Mouse (Mus musculus) c-Kit-positive CD71-negative TER-119-negative erythroid progenitor cells, embryonic 14.5 days (primary cell): ENCODE data around the gene Vti1a.

Experiments used
- DNase-seq: peaks from one replicate; pipeline ENCODE4 v3.0.0-alpha.2; 2013; ENCODE audit warnings: low read depth

Vti1a gene

GRCm38 (mm10) chr19:55562487-55563147, 246.5 kb downstream of the Vti1a start:
- DNase-seq, result no peak

DNA sequence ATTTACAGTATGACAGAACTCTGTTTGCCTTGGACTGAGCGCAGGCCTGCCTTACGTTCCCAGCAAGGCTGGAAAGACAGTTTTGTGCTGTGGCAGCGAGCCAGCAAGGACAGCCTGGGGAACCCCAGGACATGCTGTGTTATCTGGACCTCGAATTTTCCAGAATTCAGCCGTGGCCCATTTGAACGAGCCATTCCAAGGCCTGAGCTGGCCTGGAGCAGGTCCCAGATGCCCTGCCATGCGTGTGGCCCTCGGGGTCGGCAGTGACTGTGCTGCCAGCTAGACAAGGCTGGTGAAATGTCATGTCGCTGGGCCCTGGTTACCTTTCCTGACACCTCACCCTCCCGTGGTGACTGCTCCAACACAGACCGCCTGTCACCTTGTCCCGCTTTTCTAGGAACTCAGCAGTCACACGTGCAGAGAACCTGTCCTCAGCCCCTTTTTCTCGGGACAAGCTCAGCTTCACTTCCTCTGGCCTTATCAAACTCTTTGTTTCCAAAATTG, 247.1 kb downstream of the Vti1a start:
- no peak for DNase-seq

GRCm38 (mm10) chr19:55564104-55564938, 248.2 kb downstream of the Vti1a start:
- no peak for DNase-seq

DNA sequence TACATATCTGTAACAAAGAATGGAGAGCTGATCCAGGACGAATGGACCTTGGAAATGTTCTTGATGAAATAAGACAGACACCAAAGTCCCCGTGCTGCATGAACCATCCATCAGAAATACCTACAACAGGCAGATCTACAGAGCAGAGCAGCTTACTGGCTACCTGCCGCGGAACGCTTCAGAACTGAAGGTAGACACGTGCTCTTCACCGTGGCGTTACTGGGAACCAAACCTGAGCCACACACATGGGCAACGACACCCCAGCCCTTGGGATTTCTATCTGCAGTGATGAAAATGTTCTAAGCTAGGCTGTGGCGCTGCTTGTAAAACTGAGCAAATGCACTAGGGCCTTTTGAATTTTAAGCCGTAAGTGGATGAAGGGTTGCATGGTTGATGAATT, 249.0 kb downstream of the Vti1a start:
- no peak for DNase-seq

DNA sequence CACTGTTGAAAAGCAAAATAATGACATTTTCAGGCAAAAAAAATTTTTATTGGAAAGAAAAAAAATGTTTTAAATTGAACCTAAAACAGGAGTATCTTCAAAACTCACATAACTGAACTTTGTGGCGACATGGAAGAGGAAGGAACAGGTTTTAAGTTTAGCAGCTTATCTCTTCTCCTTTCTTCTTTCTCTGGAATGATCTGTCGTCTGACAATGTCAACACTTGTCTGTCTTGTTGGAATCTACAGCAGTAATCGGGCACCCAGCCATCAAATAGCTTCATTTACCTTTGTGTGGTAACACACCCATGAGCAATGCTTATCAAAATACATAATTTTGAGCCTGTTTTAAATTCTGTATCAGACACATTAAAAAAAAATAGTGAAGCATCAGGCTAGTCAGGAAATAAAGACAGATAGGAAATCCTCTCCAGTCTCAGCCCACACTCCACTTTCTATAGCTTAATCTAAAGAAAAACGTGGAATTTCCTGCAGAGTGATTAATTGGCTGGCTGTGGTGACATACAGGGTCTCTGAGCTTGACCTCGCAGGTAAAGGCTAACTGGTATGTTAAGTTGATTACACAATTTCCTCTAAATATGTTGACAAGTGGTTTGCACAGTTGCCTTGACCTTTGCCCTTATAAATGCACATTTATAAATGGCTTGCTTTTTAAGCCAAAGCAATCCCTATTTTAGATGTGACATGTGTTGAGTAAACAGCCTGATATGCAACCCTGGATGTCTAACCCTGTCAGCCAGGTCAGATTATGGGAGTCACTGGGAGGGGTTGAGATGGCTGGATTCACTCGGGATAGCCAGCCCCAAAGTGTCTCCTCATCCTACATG, 249.7 kb downstream of the Vti1a start:
- no peak for DNase-seq

- DNase-seq, result no peak
Measured at GRCm38 (mm10) chr19:55569114-55569513, 253.0 kb downstream of the Vti1a start.

- DNase-seq, result no peak
Measured at GRCm38 (mm10) chr19:55569894-55570293, 253.8 kb downstream of the Vti1a start.

DNA sequence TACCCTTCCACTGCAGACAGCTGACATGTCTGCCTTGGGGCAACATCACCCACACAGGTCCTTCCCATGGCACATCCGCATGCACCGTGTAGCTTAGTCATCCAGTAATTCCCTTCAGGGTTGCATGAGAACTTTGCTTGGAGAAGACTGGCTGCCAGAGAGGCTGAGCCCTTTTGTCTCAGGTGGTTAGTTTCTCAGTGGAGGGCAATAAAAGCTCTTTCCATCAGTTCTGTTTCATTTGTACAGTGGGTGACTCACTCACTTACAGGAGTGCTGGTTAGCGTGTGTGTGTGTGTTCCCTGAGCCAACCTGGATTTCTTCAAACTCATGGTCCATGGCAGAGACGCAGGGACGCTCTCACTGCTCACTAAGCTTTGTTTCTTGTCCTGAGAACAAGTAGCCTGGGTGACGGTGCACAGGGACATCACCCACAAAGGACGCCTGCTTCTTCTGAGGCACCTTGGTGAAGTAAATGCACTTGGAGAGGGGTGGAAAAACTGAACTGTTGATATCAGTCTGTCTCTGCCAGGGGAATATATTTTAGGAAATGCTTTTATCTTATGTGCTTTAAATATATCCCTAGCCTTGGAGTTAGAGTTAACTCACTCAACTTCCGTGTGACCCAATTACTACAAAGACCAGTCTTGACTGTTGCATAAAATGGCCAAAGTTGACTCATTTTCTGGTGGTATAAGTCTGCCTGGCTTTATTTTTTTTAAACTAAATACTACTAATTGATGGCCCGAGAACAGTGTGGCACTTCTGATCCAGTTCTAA, 254.6 kb downstream of the Vti1a start:
- no peak for DNase-seq

- no peak for DNase-seq
Measured at GRCm38 (mm10) chr19:55571486-55571885, 255.4 kb downstream of the Vti1a start.

DNA sequence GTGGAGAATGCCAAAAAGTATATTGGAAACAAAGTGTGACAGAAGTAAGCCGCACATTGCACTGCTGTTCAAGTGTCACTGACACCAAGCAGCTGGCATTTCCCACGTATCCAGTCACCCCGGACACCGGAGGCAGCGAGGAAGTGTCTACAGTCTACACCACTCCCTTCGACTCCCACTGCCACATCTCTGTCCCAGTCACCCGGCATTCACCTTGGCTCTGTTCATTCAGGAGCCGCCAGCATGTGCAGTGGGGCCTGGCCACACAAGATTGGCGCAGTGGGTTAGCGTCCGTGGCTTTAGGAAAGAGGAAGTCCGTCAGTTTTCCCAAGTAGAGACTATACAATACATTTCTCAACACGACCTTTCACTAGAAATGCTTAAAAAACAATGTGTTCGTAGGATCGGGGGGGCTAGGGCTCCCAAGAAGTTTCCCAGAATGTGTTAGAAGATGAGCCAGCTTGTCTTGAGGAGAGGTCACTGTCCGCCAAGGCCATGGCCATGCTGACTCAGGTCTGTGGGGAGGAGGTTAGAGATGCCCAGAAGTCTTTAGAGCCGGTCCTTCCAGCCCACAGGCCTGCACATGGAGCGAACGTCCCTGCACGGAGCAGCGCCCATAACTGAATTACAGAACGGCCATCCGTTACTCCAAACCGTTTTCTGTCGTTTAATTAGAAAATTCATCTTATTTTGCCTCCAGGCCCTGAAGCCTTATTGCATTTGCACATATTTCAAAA, 261.4 kb downstream of the Vti1a start:
- no peak for DNase-seq

GRCm38 (mm10) chr19:55578094-55579085, 262.3 kb downstream of the Vti1a start:
- no peak for DNase-seq

DNA sequence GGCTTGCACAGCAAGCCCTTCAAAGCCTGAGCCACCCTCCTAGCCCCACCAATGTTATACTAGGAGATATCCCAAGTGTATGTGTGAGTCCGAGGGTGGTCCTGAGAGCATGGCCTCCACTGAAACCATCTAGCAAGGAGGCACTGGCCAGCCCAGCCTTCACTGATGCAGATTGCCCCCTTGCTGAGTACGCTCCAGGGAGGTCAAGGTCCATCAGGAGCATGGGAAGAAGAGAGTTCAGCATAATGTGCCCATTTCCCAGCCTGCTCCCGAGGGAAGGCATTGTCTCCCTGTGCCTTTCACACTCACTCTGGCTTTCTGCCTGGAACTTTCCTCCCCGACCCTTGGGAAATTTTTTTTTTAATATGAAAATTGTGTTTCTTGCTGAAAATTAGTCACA, 263.2 kb downstream of the Vti1a start:
- no peak for DNase-seq

DNA sequence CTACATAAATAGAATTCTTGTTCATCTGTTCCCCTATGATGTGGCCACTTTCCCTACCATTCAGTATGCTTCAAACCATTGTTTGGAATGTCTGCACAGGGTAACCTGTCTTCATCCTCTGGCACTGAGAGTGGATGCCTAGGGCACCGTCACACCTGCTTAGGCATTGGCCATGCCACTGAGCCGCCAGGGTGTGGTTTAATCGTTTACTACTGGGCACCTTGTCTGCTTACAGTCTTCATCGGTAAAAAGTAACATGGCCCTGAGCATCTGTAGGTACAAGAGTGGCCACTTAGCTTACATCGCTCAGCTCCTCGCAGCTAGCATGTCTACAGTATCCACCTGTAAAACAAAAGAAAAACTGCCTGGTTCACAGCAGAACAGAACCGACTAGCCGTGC, 264.1 kb downstream of the Vti1a start:
- DNase-seq, result no peak

DNA sequence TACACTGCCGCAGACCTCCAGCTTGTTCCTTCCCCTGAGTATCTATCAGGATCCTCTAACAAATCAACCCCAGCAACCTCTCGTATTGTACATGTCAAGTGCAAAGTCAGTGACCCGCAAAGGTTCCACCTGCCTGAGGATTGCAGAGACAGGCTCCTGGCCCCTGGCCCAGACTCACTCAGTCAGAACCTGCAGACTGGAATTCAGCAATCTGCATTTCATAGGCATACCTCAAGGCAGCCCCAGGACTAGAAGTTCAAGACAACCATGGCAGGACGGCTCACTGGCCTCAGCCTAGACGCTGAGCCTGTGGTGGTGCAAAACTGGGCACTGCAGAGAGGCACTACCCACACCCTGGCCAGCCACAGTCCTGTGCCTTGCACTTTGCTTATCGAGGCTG, 264.6 kb downstream of the Vti1a start:
- DNase-seq, result no peak

DNA sequence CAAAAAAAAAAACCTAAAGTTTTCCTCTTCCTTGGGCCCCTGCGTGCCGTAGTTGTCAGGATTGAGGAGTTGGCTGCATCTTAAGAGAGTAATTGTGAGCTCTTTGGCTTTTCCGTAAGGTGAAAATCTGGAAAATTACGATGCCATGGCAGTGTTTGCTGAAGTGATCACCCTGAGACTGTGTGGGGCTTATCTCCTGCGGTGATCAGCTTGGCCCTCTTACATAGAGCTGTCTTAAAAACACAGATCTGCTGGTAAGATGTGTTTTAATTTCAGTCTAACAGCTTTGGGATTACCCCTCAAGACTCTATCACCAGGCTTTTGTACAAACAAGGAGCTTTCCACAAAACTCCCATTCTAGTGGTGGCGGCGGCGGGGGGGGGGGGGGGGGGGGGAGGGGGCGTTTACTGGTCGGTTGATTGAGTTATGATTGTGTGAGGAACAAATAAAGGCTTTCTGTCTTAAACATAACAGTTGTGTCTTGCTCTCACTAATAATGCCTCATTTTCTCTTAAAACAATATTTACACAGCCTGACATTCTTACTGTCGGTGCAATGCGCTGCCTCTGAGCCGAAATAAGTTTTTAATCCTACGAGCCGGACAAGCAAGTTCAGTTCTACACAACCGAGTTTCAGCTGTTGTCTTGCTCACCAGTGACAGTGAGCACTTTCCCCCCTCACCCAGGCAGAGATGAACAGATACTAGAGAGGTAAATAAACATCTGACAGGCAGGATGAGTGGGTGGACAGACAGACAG, 267.0 kb downstream of the Vti1a start:
- DNase-seq, result no peak

GRCm38 (mm10) chr19:55585270-55586224, 269.5 kb downstream of the Vti1a start:
- DNase-seq, result no peak

DNA sequence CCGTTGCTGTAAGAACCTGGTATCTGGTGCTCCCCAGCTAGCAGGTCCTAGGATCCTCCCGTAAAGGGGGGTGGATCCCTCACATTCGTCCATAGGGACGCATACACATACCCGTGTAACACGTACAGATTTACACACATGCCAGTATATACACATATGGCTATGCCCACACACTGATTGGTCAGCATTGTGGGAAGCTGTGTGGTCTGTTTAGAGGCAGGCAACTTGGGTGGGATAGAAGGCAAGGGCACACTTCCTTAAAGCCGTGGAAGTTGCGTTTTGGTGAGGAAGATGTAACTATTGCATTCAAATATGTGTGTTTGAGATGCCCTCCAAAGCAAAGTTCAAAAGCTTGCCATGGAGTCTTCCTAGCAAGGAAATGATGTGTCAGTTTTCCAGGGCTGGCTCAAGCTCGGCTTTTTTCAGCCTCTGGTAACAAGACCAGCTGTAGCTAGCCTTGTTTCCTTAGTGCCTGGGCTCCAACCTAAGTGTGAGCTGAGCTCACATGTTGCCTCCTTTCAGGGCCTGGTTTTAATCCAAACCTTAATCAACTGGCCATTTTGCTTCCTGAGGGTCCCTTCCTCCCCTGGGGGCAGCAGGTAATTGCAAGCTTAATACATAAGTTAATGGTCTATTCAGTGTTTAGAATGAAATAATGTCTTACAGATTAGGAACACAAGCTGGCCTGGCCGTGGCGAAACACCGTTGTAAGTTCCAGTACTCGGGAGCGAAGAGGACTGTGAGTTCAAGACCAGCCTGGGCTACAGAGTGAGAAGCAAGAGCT, 271.7 kb downstream of the Vti1a start:
- no peak for DNase-seq
